Mouse (Mus musculus) retina, postnatal 1 day (tissue): ENCODE measurements around the gene Mmp17.
A peak's percentile ranks its signal among the peaks of the same experiment; 100 is the strongest.
"Not testable (repeated sequence)": the region's sequence is repeated elsewhere in the genome, so short reads cannot be mapped to it uniquely, and the experiment has no call there.

Source experiments
- DNase-seq: peaks from one replicate; pipeline ENCODE4 v3.0.0-alpha.2; 2012

Gene Mmp17

DNA sequence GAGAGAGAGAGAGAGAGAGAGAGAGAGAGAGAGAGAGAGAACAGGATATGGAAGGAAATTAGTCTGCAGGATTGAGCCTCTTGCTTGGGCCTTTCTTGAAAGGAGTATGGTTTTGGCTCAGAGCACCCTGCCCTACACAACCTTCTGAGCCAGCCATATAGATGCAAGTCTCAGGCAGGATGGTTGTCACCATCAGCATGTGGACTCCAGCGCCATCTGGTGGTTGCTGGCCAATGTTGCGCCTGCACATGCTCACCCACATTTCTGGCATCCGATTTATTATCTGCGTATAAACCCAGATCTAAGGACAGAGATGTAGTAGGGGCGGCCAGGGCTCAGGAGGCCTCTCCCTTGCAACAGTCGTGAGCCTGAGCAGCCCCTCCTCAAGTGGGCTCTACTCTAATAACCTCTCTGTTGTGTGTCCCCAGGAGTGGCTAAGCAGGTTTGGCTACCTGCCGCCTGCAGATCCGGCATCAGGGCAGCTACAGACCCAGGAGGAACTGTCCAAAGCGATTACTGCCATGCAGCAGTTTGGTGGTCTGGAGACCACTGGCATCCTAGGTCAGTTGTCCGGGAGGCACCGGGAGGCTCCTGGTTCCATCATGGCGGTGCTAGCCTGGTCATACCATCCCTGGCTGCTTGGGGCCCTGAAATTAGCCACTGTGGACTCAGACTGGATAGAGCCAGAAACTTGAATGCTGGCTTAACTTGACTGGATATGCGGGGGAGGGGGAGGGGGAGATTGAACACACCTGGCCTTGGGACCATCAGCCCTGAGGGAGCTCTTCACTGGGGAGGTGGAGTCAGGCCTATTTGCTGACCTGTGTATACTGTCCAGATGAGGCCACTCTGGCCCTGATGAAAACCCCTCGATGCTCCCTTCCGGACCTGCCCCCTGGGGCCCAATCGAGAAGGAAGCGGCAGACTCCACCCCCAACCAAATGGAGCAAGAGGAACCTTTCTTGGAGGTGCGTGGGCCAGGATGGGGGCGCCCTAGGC is 10.4 kb downstream of the Mmp17 start:
- DNase-seq: peak; percentile 81

DNA sequence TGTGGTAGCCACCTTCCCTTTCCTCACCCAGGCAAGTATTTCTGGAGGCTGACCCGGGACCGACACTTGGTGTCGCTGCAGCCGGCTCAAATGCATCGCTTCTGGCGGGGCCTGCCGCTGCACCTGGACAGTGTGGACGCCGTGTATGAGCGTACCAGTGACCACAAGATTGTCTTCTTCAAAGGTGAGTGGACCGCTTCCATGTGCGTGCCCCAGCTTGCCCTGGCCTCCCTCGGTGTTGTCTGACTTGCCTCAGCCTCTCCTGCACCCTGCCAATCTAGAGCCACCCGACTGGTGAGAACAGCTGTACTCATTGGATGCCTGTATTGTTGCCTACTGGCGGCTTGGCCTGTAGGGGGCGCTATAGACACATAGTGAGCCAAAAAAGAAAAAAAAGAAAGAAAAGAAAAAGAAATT is 18.1 kb downstream of the Mmp17 start:
- DNase-seq: peak; percentile 44

DNA sequence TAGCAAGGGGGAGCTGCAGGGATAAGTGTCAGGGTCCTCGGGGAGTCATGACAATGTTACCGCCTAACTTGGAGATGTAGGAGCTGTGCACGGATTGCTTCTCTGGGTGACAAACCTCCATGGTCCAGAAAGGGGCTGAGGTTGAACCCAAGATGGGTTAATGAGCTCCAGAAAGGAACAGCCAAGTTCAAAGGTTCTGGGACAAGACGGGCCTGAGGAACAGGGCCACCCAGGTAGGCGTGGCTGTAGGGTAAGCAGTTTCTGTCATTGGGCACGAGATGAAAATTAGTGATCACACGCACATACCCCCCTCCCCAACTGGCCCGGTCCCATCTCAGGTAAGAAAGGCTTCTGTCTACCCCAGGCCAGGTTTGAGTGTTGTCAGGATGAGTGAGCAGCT is 23.5 kb downstream of the Mmp17 start:
- no peak for DNase-seq

DNA sequence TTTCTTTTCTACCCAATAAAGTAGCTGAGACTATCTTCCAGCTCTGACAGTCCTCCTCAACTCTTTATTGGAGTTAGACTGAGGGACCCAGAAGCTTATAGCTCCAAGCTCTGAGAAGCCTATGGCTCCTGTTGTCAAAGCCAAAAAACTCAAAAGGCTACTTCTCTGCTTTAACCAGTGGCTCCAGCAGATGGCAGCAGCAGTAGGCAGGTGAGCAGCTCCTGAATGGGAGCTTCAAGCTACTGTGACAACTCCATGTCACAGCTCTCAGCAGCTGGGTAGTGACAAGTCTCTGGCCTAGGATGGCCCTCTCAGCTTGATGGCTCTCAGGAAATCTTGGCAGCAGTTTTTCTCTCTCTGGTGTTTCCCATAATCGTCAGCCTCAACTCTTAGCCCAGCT is 27.1 kb downstream of the Mmp17 start:
- DNase-seq: peak; percentile 81

DNA sequence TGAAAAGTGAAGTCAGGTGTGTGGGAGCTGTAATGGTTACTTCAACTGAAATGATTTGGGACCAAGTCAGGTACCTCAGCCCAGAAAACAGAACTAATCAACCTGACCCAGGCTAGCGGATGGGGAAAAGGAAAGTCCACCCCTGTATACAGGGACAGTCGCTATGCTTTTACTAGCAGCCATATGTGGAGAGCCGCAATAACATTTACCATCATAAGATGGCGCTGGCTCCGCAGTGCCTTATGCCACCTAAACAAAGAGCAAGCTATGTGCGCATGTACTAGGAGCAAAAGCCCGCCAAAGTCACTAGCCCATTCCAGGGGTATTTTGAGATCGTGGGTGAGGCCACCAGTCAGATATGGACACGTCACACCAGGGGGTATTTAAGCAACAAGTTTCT is 36.6 kb downstream of the Mmp17 start:
- not testable (repeated sequence) for DNase-seq

DNA sequence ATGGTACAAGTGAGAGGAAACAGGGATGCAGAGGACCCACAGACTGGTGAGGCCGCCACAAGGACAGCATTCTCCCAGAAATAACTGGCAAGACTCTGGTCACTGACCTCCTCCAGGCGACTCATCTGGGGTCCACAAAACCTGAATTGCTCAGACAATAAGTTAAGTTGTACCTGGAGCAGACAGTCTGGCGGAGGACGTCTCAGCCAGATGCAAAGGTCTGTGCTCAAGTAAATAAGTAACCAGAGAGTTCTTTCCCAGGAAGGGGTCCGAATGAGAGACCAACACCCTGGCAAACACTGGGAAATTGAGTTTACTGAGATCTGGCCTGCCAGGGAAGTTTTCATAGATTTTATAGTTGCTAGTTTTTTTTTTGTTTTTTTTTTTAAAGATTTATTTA is 37.4 kb downstream of the Mmp17 start:
- no peak for DNase-seq

DNA sequence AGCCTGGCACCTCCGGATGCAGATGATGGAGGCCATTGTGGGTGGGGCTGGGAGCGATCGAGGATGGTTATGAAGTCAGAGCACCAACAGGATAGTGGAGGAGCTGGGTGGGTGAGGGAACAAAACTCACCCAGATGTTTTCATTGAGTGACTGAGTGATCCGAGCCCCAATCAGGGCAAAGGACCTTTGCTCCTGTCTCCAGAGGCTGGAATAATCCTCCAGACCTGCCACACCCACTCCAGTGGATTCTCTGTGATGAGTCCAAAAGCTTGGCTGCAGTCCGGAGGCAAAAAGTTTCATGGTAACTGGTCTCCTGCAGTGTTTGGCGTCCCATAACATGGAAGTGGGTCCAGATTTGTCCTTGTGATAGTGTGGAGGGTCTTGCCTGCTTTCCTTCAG is 42.1 kb downstream of the Mmp17 start:
- no peak for DNase-seq

DNA sequence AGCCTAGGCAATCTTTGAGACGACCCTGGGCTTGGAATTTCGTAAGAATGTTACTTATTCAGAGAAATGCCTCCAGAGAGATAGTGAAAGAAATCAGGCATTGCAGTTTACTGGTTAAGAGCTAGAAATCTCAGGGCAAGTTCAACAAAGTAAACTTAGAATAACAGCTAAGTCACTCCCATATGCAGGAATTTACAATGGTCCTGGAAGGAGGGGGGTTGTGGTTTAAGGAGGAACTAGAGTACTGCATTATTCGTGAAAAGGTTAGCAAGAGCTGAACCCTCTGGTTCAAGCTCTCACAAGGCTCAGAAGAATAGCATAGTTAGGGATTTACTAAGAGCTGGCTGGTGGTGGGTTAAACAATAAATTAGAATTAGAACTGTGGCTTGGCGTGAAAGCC is 42.6 kb downstream of the Mmp17 start:
- DNase-seq: not testable (repeated sequence)

DNA sequence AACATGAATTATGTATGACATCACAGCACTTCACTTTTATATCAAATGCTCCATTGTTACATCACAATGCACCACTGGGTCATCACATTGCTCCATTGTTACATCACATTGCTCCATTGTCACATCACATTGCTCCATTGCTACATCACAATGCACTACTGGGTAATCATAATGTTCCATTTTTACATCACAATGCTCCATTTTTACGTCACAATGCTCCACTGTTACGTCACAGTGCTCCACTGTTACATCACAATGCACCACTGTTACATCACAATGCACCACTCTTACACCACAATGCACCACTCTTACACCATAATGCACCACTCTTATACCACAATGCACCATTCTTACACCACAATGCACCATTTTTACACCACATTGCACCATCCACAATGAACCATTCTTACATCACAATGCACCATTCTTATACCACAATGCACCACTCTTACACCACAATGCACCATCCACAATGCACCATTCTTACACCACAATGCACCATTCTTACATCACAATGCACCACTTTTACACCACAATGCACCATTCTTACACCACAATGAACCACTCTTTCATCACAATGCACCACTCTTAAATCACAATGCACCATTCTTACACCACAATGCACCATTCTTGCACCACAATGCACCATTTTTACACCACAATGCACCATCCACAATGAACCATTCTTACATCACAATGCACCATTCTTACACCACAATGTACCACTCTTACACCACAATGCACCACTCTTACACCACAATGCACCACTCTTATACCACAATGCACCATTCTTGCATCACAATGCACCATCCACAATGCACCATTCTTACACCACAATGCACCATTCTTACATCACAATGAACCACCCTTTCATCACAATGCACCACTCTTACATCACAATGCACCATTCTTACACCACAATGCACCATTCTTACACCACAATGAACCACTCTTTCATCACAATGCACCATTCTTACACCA is 48.6 kb downstream of the Mmp17 start:
- not testable (repeated sequence) for DNase-seq

DNA sequence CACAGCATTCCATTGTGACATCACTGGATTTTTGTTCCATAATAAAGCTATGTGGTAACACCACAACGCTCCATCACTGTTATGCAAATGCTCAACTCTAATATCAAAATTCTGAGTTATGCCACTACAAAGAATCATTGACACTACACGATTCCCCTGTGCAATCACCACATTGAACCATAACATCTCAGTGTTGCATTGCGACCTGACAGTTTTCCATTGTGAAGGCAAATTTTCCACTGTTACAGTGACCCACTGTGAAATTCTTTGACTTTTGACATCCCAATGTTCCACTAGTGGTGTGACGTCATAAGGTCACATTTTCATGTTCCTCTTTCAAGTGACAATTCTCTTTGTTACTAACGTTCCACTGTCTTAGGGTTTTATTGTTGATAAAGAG is 66.9 kb downstream of the Mmp17 start:
- DNase-seq: no peak

DNA sequence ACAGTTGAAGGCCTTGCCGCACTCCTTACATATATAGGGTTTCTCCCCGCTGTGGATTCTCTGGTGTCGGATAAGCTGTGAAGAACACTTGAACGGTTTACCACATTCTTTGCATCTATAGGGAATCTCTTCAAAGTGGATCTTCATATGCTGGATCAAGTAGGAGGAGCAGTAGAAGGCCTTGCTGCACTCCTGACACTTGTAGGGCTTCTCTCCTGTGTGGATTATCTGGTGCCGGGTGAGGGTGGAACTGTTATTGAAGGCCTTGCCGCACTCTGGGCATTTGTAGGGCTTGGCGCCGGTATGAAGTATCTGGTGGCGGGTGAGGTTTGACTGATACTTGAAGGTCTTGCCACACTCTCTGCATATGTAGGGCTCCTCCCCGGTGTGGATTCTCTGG is 73.0 kb downstream of the Mmp17 start:
- DNase-seq: no peak

DNA sequence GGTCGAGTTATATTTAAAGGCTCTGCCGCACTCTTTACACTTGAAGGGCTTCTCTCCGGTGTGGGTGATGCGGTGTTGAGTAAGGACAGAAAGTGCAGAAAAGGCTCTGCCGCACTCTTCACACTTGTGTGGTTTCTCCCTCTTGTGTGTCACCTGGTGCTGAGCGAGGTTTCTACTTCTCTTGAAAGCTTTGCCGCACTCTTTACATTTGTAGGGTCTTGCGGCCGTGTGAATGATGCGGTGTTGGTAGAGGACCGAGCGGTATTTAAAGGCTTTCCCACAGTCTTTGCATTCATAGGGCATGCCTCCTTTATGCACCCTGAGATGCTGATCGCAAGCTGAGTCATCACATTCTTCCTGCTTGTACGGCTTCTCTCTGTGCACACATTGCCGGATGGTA is 74.0 kb downstream of the Mmp17 start:
- DNase-seq: no peak
